Mouse (Mus musculus): ENCODE results near the gene Il17d.

Gene Il17d

DNA sequence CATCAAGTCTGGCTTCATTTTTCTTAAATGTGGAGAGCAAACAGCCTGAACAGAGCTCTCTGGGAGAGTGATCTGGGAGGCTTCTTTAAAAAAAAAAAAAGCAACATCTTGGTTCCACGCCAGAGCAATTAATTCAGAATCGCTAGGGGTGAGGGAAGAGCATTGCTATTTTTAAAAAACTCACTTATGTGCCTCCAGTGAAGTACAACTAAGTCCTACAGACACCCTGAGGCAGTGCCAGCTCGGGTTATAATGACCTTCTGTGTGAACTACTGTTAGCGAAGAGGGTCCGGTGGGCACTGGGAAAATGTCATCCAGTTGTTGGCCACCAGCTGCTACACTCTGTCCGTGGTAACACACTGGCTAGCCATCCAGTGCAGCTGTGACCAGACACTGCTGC is 11.1 kb downstream of the Il17d start:
- DNase-seq (ENCODE audit: low spot score): no peak

DNA sequence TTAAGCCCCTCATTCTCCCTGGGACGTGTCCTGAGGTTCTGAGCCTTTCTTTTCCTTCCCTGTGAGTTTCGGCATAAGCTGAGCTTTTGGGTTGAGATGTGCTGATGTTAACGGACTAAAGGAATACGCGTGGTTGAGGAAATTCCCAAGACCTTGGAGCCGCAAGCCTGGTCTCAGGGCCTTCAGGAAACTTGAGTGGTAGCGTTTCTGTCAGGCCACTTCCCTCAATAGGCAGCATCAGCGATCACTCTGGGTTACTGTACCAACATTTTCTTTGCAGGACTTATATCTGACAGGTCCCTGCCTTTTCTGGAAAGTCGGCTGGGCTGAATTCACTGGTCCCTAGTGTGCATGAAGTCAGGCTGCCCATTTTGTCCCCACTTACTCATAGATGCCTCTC is 12.2 kb downstream of the Il17d start:
- no peak for DNase-seq (ENCODE audit: low spot score)

DNA sequence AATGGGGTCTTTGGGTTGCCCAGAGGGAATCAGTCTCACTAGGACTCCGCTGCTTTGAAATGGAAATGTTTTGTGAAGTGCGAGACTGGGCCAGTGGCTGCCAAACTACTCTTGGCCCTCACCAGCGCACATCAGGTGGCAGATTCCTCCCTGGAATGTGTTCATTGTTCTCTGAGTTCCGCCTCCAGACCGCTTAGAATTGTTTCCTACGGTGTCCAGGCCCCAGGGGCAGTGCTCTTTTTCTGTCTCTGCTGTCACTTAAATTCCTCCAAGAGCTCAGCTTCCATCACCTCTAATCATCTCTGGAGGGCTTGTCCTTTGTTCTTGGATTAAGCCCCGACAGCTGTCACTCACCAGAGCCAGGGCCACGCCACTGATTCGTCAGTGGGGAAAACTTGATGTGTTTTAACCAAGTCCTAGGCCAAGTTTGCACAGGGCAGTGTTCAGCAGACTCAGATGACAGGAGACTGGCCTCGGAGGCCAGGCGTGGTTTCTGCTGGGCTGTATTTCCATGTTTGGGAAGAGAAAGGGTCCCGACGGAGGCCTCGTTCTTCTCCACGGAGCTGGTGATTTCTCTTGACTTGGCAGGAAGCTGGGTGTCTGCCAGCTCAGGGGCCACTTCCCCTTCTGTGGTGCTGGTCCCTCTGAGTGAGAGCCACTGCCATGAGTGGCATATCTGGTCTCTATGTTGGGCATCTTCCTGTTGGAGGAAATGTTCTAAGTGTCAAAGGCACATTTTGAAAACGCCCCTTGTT is 12.9 kb downstream of the Il17d start:
- DNase-seq (ENCODE audit: low spot score): no peak

DNA sequence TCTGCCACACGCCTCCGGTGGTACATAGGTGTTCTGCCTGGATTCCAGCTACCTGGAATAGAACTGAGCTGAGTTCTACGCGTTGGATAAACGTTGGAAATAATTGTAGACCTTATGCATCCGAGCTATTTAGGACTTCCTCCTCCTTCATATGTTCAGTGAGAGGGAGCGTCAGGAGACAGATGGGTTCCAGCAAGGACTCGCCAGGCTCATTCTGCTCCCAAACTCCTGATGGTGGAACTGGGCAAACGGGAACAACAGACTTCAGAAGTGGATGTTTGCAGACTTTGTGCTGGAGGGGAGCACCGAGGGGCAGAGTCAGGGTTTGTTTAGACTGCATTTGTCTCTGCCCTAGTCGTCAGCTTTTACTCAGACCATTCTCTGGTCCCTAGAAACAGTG is 16.1 kb downstream of the Il17d start:
- DNase-seq (ENCODE audit: low spot score): no peak

DNA sequence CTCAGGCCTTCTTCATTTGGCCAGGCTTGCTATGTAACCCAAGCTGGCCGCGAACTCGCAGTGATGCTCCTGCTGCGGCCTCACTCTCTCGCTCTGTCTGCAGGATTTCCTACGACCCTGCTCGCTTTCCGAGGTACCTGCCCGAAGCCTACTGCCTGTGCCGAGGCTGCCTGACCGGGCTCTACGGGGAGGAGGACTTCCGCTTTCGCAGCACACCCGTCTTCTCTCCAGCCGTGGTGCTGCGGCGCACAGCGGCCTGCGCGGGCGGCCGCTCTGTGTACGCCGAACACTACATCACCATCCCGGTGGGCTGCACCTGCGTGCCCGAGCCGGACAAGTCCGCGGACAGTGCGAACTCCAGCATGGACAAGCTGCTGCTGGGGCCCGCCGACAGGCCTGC is 17.7 kb downstream of the Il17d start:
- no peak for DNase-seq (ENCODE audit: low spot score)

DNA sequence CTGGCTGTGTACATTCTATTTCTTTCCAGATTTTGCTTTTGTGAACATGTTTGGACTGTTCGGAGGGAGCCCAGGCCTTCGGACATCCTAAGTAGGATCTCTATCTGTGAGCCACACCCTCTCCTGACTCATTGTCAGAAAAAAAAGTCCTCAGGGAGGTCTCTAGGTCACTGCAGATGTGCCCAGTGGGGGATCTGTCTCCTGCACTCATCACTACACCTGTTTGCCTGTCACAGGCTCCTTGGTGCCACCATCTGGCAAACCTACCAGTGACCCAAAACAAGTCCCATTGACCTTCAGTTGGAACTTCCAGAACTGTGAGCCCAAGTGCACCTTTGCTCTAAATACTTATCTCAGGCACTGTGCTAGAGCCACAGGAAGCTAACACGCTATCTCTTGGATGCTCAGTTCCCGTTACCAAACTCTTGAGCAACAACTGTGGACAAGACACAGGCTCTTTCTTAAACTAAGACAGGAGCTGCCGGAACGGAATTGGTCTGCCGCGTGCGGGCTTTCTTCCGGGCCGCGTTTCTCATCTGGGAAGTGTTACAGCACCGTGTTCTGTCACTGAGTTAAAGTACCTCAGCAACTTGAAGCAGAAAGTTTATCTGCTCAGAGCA is 19.0 kb downstream of the Il17d start:
- DNase-seq (ENCODE audit: low spot score): no peak

DNA sequence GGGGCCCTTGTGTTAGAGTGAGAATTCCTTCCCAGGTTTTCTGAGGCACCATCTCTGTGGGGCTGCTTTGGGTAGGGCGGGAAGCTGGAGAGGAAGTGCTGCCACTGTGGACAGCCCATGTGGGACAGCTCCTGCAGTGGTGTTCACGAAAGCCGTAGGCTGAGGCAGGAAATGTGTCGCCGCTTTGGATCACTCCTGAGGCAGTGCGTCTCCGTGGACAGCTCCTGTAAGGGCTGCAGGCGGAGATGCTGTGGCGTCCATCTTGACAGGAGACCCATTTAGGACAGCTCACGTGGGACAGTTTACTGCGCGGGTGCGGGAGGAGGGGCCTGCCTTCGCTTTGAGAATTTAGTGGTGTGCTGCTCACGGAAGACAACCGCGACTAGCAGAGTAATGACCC is 20.9 kb downstream of the Il17d start:
- DNase-seq (ENCODE audit: low spot score): no peak

DNA sequence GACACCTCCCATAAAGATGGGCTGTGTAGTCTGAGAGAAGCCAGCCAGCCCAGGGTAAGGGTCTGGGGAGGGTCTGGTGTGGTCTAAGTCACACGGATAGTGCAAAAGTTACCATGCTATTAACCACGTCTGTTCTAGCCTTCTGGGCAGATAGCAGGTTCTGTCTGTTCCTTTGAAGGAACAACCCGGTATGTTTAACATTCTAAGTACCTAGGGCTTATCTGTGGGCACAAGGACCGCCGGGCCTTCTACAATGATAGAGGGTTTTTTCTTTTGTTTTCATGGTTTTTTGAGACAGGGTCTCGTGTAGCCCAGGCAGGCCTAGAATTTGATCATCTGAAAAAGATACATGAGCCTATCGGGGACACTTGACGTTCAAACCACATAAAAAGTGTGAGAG is 21.6 kb downstream of the Il17d start:
- no peak for DNase-seq (ENCODE audit: low spot score)

DNA sequence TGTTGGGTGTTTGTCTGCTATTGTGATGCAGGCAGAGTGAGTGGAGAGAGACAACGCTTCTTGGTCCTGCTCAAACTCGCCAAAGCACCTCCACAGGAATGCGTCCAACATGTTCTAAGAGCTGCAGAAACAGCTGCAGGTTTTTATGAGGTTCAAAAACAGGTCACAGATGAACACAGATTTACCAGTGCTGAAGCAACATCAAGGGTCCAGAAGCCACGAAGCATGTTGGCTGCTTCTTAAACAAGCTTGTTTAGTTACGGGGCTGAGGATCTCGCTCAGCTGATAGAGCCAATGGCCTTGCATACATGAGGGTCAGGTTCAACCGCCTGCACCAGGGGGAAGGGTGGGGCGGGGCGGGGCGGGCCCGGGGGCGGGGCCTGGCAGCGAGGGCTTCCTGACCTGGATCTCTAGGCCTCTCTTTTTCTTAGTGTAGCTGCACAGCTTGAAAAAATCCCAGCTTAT is 22.0 kb downstream of the Il17d start:
- no peak for DNase-seq (ENCODE audit: low spot score)

DNA sequence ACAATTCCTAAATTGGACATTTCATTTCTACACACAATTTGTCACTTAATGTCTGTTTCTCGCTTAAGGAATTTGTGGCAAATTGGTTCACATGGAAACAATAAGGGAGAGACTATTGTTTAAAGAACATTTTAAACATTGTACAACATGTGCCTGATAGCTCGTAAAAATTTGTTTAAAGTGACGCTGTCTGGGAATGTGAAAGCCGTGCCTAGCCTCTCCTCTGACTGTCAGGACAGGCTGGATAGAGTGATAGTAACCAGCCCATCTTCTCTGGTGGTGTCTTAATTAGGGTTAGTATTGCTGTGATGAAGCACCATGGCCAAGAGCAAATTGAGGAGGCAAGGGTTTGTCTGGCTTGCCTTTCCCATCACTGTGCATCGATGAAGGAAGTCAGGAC is 22.5 kb downstream of the Il17d start:
- DNase-seq (ENCODE audit: low spot score): no peak

DNA sequence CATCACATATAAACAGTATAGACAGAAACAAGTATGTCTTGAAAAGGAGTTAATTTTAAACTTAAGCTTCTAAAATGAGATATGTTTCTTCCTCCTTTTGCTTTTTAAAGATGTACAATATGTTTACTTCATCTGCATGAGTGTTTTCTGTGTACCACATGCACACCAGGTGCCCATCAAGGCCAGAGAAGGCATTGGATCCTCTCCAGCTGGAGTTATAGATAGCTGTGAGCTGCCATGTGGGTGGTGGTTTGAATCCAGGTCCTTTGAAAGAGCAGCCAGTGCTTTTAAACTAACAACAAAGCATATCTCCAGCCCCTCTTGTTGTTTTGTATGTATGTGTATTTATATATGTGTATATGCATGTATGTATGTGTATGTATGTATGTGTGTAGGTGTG is 28.4 kb downstream of the Il17d start:
- DNase-seq (ENCODE audit: low spot score): no peak

DNA sequence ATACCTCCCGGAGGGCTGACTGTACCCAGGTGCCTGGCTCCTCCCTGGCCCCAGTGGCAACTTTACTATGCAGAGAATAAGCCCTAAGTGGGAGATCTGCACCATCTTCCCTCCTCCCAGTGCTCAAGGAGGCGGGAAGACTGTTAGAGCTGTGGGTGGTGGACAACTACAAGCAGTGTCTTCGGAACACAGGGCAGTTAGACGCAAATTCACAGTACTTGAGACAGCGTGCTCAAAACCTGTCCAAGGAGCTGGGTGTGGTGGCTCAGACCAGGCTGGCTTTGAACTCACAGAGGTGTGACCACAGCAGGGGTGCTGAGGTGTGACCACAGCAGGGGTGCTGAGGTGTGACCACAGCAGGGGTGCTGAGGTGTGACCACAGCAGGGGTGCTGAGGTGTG is 29.9 kb downstream of the Il17d start:
- DNase-seq (ENCODE audit: low spot score): no peak

DNA sequence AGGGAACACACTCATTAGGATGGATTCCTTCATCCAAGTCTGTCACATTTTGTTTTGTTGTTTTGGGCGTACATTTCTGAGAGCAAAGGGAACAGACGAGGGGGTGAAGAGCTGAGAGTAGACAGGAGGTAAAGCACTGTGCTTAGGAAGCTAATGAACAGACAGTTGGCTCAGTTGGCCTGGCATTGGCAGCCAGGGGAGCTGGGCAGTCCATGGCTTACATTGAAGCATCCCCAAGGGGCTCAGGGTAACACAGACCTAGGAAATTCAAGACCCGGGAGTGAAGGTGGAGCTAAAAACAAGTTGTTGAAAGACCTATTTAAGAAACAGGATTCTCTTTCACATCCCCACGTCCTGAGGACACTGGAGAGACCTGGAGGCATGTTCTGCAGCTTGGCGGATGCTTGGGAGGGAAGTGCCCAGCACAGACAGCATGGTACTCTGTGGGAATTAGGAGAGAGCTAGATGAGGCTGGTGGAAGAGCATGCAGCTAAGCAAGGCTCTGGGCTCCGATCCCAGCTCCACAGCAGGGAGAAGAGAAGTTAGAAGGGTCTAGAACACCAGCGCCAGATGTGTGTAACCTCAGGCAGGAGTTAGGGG is 31.0 kb downstream of the Il17d start:
- DNase-seq (ENCODE audit: low spot score): peak; percentile 23

DNA sequence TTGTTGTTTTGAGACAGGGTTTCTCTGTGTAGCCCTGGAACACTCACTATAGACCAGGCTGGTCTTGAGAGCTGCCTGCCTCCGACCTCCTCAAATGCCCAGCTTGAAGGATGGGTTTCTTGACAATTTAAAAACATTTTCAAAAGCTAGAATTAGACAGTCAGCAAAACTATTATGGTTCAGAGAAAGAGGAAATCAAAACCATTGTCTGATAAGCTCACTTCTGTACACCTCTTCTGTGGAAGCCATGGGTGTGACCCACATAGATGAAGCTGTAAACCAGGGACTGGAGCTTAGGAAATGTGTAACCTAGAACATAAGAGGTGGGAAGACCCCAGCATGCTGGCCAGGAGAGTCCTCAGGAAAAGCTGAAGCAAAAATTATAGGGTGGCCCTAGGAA is 32.3 kb downstream of the Il17d start:
- DNase-seq (ENCODE audit: low spot score): no peak

DNA sequence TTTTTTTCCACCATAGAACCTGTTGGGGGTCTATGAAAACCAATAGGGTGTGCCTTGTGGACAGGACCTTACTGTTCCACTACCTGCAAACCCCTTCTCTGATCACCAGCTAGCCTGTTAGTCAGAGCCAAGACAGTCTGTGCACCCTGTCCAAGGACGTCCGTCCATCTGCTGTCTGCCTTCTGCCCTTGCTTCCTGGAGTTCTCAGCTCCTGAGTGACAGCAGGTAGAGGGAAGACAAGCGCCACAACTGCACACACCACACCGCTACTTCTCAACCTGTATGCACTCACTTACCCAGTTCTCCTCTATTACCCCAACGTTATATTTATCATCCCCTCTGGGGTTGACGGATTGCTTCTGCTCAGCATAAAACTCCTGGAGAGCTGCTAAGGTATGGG is 41.0 kb downstream of the Il17d start:
- DNase-seq (ENCODE audit: low spot score): no peak

DNA sequence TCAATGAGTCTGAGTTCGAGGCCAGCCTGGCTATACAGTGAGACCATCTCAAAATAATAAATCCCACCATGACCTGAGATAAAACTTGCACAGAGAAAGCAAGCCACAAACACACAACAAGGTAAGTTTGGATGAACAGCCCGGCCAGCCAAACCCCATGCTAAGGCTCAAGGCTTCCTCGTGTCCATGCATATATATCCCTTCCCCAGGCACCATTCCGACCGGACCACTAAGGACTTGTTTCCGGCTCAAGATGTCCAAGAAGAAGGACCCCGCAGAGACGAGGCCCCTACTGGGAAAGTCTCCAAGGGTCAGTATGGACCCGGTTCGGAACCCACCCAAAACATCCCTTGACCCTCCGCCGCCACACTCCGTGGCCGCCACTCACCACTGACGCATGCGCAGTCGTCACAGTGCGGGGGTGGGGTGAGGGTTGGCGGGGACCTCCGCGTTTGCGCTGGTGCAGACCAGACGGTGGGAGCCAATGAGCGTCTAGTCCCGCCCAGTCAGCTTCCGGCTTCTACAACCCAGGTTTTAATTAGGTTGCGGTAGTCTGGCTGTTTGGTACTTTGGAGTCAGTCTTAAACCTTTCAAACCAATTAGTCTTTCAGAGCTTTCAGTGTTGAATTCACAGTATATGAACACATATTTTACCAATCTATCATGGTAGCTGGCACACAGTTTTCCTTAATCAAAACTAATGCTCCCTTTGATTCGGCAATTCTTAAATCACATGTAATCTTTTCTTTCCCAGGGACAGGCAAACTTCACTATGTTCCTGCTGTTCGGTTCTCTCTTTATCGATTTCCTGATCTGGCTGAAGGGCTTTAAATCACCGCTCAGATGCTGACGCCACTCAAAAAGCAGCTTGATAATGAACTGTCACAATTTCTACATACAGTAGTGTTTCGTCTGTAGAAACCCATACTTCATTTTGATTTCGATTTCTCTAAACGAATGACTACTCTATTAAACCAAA is 46.9 kb downstream of the Il17d start, which contains the start of gene Eef1akmt1:
Eef1akmt1 (minus strand) TSS at position 458 of the 979 bp plus-strand sequence.
- DNase-seq (ENCODE audit: low spot score): peak; percentile 98

DNA sequence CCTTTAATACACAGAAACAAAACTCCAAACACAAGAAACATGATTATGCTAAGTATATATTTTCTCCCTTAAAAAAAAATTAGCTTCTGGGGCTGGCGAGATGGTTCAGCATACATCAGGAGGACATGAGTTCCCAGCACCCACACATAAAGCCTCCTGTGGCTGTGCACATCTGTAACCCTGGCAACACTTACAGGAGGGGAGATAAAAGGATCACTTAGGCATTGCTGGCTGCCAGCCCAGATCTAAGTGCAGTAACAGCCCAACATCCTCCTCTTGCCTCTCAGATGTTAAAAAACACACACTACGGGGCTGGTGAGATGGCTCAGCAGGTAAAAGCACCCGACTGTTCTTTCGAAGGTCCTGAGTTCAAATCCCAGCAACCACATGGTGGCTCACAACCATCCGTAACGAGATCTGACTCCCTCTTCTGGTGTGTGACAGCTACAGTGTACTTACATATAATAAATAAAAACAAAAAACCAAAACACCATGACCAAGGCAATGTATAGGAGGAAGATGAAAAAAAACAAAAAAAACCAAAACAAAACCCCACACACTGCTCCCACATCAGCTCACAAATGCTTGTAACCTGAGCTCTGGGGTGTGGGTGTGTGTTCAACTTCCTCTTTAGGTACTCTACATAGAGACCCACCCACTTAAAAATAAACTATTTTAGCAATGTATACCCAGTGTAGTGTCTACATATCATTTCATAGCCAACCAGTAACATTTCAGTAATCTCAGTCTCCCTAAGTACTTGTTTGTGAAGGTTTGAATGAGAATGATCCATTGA is 50.4 kb downstream of the Il17d start:
- DNase-seq (ENCODE audit: low spot score): no peak

DNA sequence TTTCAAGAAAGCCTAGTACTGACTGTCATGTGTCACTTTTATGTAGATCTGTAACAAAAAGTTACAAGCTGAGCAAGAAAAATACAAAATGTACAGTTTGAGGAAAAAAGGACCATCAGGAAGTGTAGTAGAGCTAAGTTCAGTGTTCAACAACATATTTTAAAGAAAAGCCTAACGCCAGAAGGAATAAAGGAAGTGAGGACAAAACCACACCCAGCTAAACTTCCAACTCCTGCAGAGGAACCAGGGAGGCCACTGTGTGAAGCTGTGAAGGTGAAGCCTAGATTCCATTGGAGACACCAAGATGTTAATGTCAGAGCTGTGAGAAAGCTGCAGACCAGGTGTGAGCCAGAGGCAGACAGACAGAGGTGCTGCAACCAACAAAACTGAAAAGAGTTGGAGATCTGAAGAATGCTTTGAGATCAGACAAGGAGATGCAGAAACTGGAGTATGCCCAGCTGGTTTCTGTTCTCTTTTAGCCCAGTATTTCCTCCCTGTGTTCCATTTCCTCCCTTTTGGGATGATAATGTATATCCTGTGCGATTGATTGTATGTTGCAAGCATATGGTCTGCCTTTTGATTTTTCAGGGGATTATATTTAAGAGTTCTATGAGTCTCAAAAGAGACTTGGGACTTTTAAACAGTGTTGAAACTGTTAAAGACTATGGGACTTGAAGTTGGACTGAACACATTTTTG is 51.9 kb downstream of the Il17d start:
- no peak for DNase-seq (ENCODE audit: low spot score)

DNA sequence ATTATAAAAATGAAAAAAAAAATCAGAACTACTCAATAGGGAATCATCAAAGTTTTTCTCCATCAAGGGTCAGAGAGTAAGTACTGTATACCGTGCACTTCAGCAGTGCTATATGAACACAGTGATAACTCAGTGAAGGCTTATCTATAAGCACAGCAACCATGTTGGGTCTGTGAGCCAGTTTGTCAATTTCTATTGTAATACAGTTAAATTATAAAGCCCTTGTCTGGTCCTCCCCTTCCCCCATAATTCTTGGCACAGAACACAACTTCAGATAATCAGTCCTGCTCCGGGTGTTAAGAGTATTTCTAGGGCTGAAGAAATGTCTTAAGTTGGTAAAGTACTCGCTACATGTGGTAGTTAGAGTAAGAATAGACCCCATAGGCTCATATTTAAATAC is 67.3 kb downstream of the Il17d start:
- no peak for DNase-seq (ENCODE audit: low spot score)

Data from testis, postnatal 10 days (tissue).